Mouse (Mus musculus) liver, adult 2 months (tissue): ENCODE results near the gene Kcmf1.

Experiments
- CTCF ChIP-seq: fragments of 200-500 bp; IDR thresholded peaks from 2 replicates; pipeline ENCODE4 v1.5.1; 2011; ENCODE audit warnings: low read depth, low read length, control low read depth
- POLR2A ChIP-seq: fragments of 200-500 bp; IDR thresholded peaks from 2 replicates; pipeline ENCODE4 v1.6.1; 2011; ENCODE audit warnings: low read length, control low read depth; ENCODE audit not compliant: insufficient read depth; ENCODE audit errors: extremely low read depth

DNA sequence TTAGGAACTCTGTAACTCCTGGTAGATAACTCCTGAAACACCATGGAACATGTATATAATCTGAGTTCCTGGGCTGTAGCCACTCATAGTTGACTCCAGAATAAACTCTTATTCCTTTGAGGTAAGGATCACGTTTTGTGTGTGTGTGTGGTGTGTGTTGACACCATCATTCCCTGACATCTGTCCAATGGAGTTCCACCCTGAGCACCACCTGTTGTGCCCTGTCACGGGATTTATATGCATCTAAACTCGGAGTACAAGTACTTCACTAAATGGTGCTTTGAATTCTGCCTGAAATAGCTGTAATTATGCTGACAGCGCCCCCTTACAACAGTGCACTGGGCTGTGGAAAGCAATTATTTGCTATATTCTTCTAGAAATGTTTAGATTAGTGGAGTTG, 65.3 kb downstream of the Kcmf1 start:
- TF ChIP-seq CTCF (no peak), POLR2A (no peak)
